Comparison of ENCODE assay signal across 9 mouse cellular contexts in genomic region chr1:136212803-136213202, GRCm38 (mm10). TPM values are rescaled to one million over a fixed set of nuclear protein-coding genes. Genes with fewer than 3 reads are reported as not detected.
DNase-seq lines count a peak whose midpoint lies in the region; TF ChIP-seq lines count a peak whose summit lies in the region.
"Had no signal": no experiment of that assay in that cellular context is flagged by ENCODE, and none has a peak within 500 bp of the region (broad histone marks: within the 10 kb centered on the region; RNA-seq: fewer than 3 reads in every experiment).

Gene Mroh3, minus strand, starts transcription at chr1:136212828.

- 38% methylated on average over 3 of the region's 3 CpGs for WGBS in cerebellum, adult 2 months
- WGBS in spleen, adult 2 months = 39% methylated on average over 3 of the region's 3 CpGs

- DNase-seq in cerebellum, adult 2 months = no peak
- DNase-seq in cerebellum, adult 8-10 months = no peak
- DNase-seq in spleen, adult 2 months (ENCODE audit: low read depth in 1 of 2, low spot score in 2 of 2) = peak; percentile 8 to 14
- DNase-seq in spleen, postnatal 4 days (ENCODE audit: low spot score in 2 of 2) = no peak
- DNase-seq in heart, postnatal 4 days = peak; percentile 45
- DNase-seq in lung, postnatal 10 days = peak; percentile 50
- DNase-seq in splenic B cell, adult 2 months (ENCODE audit: low read depth, low spot score) = peak; percentile 60
- no peak for DNase-seq in urinary bladder, postnatal 10 days (ENCODE audit: low spot score)

- peak; percentile 47; the same call in 1 of the 2 replicates for TF ChIP-seq CTCF in cerebellum, adult 2 months (IDR thresholded peaks at IDR 0.05; ENCODE audit: borderline replicate concordance, insufficient read depth, low read depth, low read length)
- TF ChIP-seq CTCF in spleen, adult 2 months (IDR thresholded peaks at IDR 0.05; ENCODE audit: extremely low read depth, insufficient read depth, insufficient read length, insufficient replicate concordance) = peak; percentile 73; the same call in 1 of the 2 replicates

- H3K27ac ChIP-seq in cerebellum, adult 2 months (ENCODE audit: insufficient read depth, low read length) = no peak within 1 kb of the TSS
- H3K27ac ChIP-seq in spleen, adult 2 months (ENCODE audit: insufficient read depth, low read length) = no peak within 1 kb of the TSS

- no peak for TF ChIP-seq POLR2A in cerebellum, adult 2 months (IDR thresholded peaks at IDR 0.05; ENCODE audit: borderline replicate concordance, insufficient read depth, low read length)
- TF ChIP-seq POLR2A in spleen, adult 2 months (IDR thresholded peaks at IDR 0.05; ENCODE audit: low read depth, low read length) = no peak

- H3K27me3 ChIP-seq in cerebellum, adult 2 months (ENCODE audit: control insufficient read depth, insufficient read depth, low read length) = no peaks in the 10 kb centered on the region
- H3K27me3 ChIP-seq in spleen, adult 2 months (ENCODE audit: control insufficient read depth, insufficient read depth, low read length) = no peaks in the 10 kb centered on the region
- H3K27me3 ChIP-seq in splenic B cell, adult 2 months (ENCODE audit: control insufficient read depth, insufficient read depth, low read length, poor library complexity, severe bottlenecking) = no peaks in the 10 kb centered on the region

- H3K4me3 ChIP-seq in cerebellum, adult 2 months (replicated peaks; ENCODE audit: insufficient read depth, low read depth, low read length) = no peak within 1 kb of the TSS
- H3K4me3 ChIP-seq in spleen, adult 2 months (ENCODE audit: extremely low read depth, insufficient read depth, insufficient read length) = no peak within 1 kb of the TSS

- H3K4me1 ChIP-seq in cerebellum, adult 2 months (ENCODE audit: control insufficient read depth, insufficient read depth, low read length) = no peaks in the 10 kb centered on the region
- H3K4me1 ChIP-seq in spleen, adult 2 months (ENCODE audit: control insufficient read depth, insufficient read depth, insufficient read length) = no peaks in the 10 kb centered on the region

- H3K36me3 ChIP-seq in spleen, adult 2 months (ENCODE audit: control insufficient read depth, insufficient read depth, low read length) = no peaks in the 10 kb centered on the region
- no peaks in the 10 kb centered on the region for H3K36me3 ChIP-seq in splenic B cell, adult 2 months (ENCODE audit: control insufficient read depth, insufficient read depth, low read length, poor library complexity, severe bottlenecking)

RNA-seq across cellular contexts. Expression of gene Mroh3, which starts in this region (rescaled TPM):
- polyA plus RNA-seq in cerebellum, adult 2 months (2012; rRNA removed) = 0.63 and 1.0 TPM in 2 replicates
- polyA plus RNA-seq in spleen, adult 2 months (2012; rRNA removed) = not detected in 2 replicates
- total RNA-seq in heart, postnatal 4 days (2021) = not detected
- polyA plus RNA-seq: C2C12 had no signal

Comparison
In these comparisons a context has a peak if more than half of its experiments do, and no peak if none do; other contexts are left out.
1. Peak in DNase-seq in spleen, adult 2 months; RNA of the gene not detected or under 1 TPM.
2. Peak in DNase-seq in heart, postnatal 4 days; RNA of the gene not detected or under 1 TPM.
3. DNase-seq: peak in lung, postnatal 10 days (single experiment) and splenic B cell, adult 2 months (single experiment); none in cerebellum, adult 2 months (0 of 2), cerebellum, adult 8-10 months (single experiment), spleen, postnatal 4 days (0 of 2) and urinary bladder, postnatal 10 days (single experiment).